Mouse (Mus musculus) limb, embryonic 15.5 days (tissue): ENCODE results near the gene Golph3. TPM values are rescaled to one million over a fixed set of nuclear protein-coding genes. Genes with fewer than 3 reads are reported as not detected.

Experiments
- ATAC-seq: fragments of 200-750 bp; cut with Nextera tagmentation; 2 replicates; pipeline ENCODE4 v1.8.0; 2017; ENCODE audit warnings: low read depth, moderate TSS enrichment; ENCODE audit not compliant: insufficient number of reproducible peaks, low FRiP score, low TSS enrichment
- H3K27ac ChIP-seq: fragments of 300-500 bp; sonication (generic); 2 replicates; pipeline ENCODE4 v1.5.1; 2015; ENCODE audit warnings: moderate library complexity, mild to moderate bottlenecking, inconsistent platforms
- H3K27me3 ChIP-seq: fragments of 300-500 bp; sonication (generic); 2 replicates; pipeline ENCODE4 v1.6.1; 2015; ENCODE audit warnings: inconsistent platforms
- H3K36me3 ChIP-seq: fragments of 300-500 bp; sonication (generic); 2 replicates; pipeline ENCODE4 v1.6.1; 2015; ENCODE audit warnings: inconsistent platforms
- H3K4me1 ChIP-seq: fragments of 300-500 bp; sonication (generic); 2 replicates; pipeline ENCODE4 v1.6.1; 2015; ENCODE audit warnings: inconsistent platforms
- H3K4me2 ChIP-seq: fragments of 300-500 bp; sonication (generic); 2 replicates; pipeline ENCODE4 v1.6.1; 2015; ENCODE audit warnings: mild to moderate bottlenecking, inconsistent platforms
- H3K4me3 ChIP-seq: fragments of 300-500 bp; sonication (generic); 2 replicates; pipeline ENCODE4 v1.5.1; 2015; ENCODE audit warnings: mild to moderate bottlenecking, inconsistent platforms
- H3K9ac ChIP-seq: fragments of 300-500 bp; sonication (generic); 2 replicates; pipeline ENCODE4 v1.6.1; 2015; ENCODE audit warnings: inconsistent platforms
- H3K9me3 ChIP-seq: fragments of 300-500 bp; sonication (generic); 2 replicates; pipeline ENCODE4 v1.6.1; 2016; ENCODE audit warnings: inconsistent platforms
- WGBS: fragments of 180-500 bp; shearing (Covaris S2); methylation state at CpG from one replicate; pipeline ENCODE4 v1.1.7; 2015; 5-methylcytosine and 5-hydroxymethylcytosine counted together
- polyA plus RNA-seq: library from polyadenylated mRNA; unstranded; fragments of >200 nt; fragmentation: Nextera tagmentation; extraction: Ambion mirVana; gene quantifications from 2 replicates; pipeline ENCODE4 v1.2.1, GENCODE M21; 2015

Golph3 gene
- 78.0 and 87.2 TPM in 2 replicates for polyA plus RNA-seq

DNA sequence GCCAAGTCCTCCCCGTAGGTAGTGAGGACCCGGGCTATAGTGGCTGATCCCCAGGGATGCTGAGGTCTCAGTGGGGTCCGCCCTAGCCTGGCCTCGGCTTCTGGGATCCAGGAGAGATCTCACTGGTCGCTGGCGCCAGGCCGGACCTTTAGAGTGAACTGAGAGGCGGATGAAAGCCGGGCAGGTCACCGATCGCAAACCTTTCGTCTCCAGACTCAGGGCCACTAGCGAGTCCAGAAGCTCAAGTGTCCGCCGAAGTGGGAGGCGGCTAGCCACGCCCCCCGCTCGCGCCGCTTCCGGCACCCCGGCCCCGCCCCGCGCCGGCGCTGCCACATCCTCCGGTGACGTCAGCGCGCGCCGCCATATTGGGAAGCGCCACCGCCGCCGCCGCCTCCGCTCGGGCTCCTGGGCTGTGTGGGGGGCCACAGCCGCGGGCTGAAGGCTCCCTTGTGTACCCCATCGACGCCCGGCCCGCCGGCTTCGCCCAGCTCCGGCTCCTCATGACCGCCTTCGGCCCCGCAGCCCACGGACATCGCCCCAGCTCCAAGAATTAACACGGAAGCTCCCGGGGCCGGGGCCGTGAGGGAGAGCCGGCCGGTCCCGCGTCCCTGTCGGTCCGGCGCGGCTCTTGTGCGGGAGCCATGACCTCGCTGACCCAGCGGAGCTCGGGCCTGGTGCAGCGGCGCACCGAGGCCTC, at the start of gene Golph3:
Gene Golph3 (plus strand): TSS at position 360 of the 697 bp plus-strand sequence.
- peak; percentile 91 for ATAC-seq
- Histone ChIP-seq H3K36me3 (no peaks in the 10 kb centered on the region), H3K27me3 (peaks cover 4% of the 10 kb centered on the region; the same call in 1 of the 2 replicates), H3K9ac (peak within 1 kb of the TSS; percentile 89), H3K4me2 (peak within 1 kb of the TSS; percentile 70), H3K27ac (peak within 1 kb of the TSS; percentile 91), H3K4me1 (peaks cover 6% of the 10 kb centered on the region), H3K4me3 (peak within 1 kb of the TSS; percentile 98), H3K9me3 (no peaks in the 10 kb centered on the region)
- WGBS, result under 1% methylated on average over 74 of the region's 74 CpGs

DNA sequence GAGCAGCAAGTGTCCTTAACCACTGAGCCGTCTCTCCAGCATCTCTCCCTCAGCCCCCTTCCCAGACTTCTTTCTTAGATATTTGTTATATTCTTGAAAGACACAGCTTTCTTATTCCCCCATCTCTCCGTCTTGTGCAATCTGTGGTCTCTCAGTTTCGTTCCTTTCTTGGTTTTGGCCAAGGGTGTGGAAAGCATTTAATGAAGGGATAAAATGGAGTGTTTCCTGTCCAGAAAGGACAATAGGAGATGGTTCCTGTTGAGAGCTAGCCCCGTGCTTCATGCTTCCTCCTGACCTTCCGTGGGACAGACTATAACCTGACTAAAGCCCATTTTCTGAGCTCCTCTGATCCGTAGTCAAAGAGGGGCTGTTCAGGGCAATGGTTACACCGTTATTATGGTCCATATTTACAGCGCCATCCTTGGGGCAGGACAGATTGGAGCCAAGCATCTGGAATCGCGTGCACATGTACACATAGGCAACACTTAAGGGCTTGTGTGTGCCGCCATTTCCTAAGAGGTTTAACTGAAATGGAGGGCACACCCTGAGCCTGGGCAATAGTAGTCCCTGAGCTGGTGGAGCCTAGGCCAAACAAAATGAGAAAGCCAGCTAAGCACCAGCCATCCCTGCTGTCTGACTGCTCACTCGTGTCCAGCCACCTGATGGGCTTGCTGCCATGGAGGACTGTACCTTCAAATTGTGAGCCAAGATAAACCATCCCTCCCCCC, 47.8 kb upstream of the Golph3 start:
- H3K27ac ChIP-seq, result no peak overlapping the region
- WGBS, result 80% methylated on average over 12 of the region's 12 CpGs
- H3K4me2 ChIP-seq, result no peak overlapping the region
- peaks cover 19% of the 10 kb centered on the region for H3K36me3 ChIP-seq
- ATAC-seq, result no peak
- H3K27me3 ChIP-seq, result no peaks in the 10 kb centered on the region
- no peak overlapping the region for H3K4me3 ChIP-seq
- no peaks in the 10 kb centered on the region for H3K4me1 ChIP-seq
- no peak overlapping the region for H3K9ac ChIP-seq
- H3K9me3 ChIP-seq, result no peaks in the 10 kb centered on the region

DNA sequence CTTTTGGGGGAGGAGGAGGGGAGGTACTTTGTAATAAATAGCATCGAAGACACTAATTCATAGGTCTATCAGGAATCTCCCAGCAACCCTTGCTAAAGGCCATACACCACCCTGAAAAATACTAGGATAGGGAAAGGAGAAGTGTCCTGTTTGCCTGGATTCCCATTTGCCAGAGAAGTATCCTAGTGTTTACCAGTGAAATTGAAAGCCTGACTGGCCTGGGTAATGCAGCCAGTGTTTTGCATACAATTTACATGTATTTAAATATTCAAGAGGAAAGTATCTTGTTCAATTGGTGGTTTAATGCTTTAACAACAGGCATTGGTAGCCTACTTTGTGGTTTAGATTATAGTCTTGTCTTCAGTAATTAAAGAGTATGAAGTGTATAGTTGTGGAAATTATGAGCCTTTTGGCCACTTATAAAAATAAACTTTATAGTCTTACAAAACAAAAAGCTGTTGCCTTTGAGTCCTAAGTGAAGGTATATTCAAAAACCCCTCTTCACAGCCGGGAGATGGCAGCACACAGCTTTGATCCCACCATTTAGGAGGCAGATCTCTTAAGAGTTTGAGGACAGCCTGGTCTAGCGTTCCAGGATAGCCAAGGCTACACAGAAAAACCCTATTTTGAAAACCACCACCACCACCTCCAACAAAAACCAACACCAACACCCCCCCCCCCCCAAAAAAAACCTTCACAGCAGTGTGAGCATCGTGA, 47.0 kb upstream of the Golph3 start:
- ATAC-seq, result no peak
- WGBS, result 54% methylated on average over 4 of the region's 4 CpGs
- no peak overlapping the region for H3K27ac ChIP-seq
- H3K4me1 ChIP-seq, result no peaks in the 10 kb centered on the region
- H3K9me3 ChIP-seq, result no peaks in the 10 kb centered on the region
- H3K4me3 ChIP-seq, result no peak overlapping the region
- no peak overlapping the region for H3K4me2 ChIP-seq
- peaks cover 14% of the 10 kb centered on the region for H3K36me3 ChIP-seq
- H3K9ac ChIP-seq, result no peak overlapping the region
- no peaks in the 10 kb centered on the region for H3K27me3 ChIP-seq

DNA sequence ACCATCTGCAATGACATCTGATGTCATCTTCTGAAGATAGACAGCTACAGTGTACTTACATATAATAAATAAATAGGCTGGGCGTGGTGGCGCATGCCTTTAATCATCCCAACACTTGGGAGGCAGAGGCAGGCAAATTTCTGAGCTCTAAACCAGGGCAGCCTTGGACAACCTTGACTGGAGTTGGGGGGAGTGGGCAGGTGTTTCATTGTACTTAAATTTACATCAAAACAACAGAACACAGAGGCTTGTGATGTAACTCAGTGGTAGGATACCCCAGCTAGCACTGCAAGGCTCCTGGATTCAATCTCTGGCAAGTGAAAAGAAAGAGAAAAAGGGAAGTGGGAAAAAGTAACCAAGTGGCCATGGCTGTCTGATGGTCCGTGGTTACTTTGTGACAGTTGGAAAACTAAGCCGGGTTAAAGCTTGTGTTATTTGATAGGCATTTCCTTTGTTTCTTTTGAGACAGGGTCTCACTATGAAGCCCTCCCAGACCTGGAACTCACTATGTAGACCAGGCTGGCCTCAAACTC, 46.1 kb upstream of the Golph3 start:
- 83% methylated on average over 4 of the region's 4 CpGs for WGBS
- no peak overlapping the region for H3K27ac ChIP-seq
- no peak for ATAC-seq

DNA sequence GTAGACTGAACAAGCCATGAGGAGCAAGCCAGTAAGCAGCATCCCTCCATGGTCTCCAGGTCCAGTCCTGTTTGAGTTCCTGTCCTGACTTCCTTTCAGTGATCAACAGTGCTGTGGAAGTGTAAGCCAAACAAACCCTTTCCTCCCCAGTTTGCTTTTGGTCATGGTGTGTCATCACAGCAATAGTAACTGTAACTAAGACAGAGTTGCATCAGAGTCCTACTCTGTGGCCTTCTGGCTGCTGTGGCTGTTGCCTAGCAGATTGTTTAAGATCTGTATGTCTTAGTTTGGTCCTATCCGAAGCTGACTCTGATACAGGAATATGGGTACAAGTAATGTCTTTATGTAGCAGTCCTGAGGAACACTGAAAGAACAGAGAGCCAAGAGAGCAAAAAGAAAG, 41.4 kb upstream of the Golph3 start:
- 90% methylated on average over 1 of the region's 1 CpGs for WGBS
- Histone ChIP-seq H3K27ac (no peak overlapping the region), H3K4me1 (peaks cover 4% of the 10 kb centered on the region; the same call in 1 of the 2 replicates), H3K4me2 (no peak overlapping the region), H3K9me3 (no peaks in the 10 kb centered on the region), H3K36me3 (no peaks in the 10 kb centered on the region), H3K27me3 (no peaks in the 10 kb centered on the region), H3K9ac (no peak overlapping the region), H3K4me3 (no peak overlapping the region)
- no peak for ATAC-seq

More for the DNA sequence above, 46.1 kb upstream of the Golph3 start:
- peaks cover 6% of the 10 kb centered on the region for H3K36me3 ChIP-seq
- no peaks in the 10 kb centered on the region for H3K4me1 ChIP-seq
- no peak overlapping the region for H3K4me2 ChIP-seq
- no peaks in the 10 kb centered on the region for H3K9me3 ChIP-seq
- no peaks in the 10 kb centered on the region for H3K27me3 ChIP-seq
- no peak overlapping the region for H3K4me3 ChIP-seq
- H3K9ac ChIP-seq, result no peak overlapping the region

DNA sequence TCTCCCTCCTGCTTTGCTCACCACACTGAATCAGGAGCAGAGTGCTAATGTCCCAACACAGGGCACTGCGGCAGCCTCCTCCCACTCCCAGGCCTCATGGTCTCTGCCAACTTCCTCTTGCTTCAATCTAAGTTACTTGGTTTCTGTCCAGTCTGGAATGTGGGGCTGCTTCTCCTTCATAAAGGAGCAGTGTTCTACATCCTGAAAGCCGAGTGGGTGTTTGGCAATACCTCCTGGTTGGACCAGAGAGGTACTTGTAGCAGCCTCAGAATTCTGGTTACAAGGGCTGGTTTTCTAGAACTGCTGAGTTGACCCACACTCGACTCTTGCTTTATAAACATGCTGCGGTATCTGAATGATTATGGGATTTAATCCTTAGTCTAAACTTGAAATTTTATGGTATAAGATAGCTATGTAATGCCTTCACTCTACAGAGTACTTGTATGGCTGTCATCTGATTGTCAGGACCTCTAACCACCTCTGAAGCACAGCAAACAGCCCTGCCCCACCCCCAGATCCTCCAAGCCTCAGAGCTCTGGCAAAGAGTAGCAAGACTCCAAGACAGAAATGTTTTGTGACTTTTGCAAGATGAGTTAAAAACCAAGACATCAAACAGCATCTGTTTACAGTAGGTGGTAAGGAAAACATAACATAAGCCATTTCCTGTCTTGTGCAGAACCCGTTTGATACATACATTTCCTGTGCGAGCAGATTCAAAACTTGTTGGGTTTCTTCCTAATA, 36.3 kb upstream of the Golph3 start:
- Histone ChIP-seq H3K4me3 (no peak overlapping the region), H3K36me3 (no peaks in the 10 kb centered on the region), H3K4me1 (peaks cover 4% of the 10 kb centered on the region; the same call in 1 of the 2 replicates), H3K4me2 (no peak overlapping the region), H3K9ac (no peak overlapping the region), H3K9me3 (no peaks in the 10 kb centered on the region), H3K27ac (peak overlapping the region; percentile 77), H3K27me3 (no peaks in the 10 kb centered on the region)
- ATAC-seq, result peak; percentile 70
- 59% methylated on average over 6 of the region's 6 CpGs for WGBS

DNA sequence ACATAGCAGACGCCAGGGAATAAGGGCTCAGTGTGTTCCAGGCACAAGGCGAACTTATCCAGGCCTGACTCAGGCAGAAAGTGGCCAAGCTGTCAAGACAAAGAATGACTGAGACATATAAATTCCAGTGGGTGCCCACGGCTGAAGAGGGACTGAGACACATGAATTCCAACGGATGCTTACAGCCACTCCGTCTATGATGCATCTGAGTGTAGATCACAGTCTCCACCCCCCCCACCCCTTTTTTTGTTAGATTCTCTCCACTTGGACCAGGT, 35.8 kb upstream of the Golph3 start:
- WGBS, result 61% methylated on average over 5 of the region's 5 CpGs
- Histone ChIP-seq H3K27ac (peak overlapping the region; percentile 77), H3K4me2 (no peak overlapping the region), H3K9ac (no peak overlapping the region), H3K4me3 (no peak overlapping the region), H3K27me3 (no peaks in the 10 kb centered on the region), H3K9me3 (no peaks in the 10 kb centered on the region), H3K4me1 (peaks cover 4% of the 10 kb centered on the region; the same call in 1 of the 2 replicates), H3K36me3 (no peaks in the 10 kb centered on the region)
- ATAC-seq, result no peak; the same call in 1 of the 2 replicates

DNA sequence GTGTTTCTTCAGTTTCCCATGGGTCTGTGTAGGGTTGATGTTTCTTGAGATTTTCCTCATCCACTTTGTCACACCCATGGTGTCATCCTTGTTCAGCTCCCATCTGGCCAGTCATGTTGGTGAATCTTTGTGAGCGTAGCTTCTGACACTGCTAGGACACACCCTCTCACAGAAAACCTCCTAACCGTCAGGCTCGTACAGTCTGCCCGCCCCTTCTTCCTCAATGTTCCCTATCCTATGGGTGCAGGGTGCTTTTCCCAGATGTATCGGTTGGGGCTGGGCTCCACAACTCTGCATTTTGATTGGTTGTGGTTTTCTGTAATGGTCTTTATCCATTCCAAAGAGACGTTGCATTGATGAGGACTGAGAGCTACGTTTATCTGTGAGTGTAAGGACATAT, 30.9 kb upstream of the Golph3 start:
- ATAC-seq, result no peak
- Histone ChIP-seq H3K36me3 (no peaks in the 10 kb centered on the region), H3K4me3 (no peak overlapping the region), H3K9ac (no peak overlapping the region), H3K4me2 (no peak overlapping the region), H3K9me3 (no peaks in the 10 kb centered on the region), H3K4me1 (no peaks in the 10 kb centered on the region), H3K27ac (no peak overlapping the region), H3K27me3 (no peaks in the 10 kb centered on the region)
- WGBS, result 75% methylated on average over 7 of the region's 7 CpGs

DNA sequence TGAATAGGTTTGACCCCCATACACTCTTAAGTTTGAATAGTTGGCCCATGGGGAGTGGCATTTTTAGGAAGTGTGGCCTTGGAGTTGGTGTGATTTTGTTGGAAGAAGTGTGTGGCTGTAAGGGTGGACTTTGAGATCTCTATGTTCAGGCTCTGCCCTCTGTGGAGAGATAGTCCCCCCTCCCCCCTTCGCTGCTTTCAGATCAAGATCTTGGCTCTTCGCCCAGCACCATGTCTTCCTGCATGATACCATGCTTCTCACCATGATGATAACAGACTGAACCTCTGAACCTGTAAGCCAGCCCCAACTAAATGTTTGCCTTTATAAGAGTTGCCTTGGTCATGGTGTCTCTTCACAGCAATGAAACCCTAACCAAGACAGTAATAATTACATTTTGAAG, 29.5 kb upstream of the Golph3 start:
- Histone ChIP-seq H3K27me3 (no peaks in the 10 kb centered on the region), H3K27ac (no peak overlapping the region), H3K9me3 (no peaks in the 10 kb centered on the region), H3K9ac (no peak overlapping the region), H3K4me2 (no peak overlapping the region), H3K4me1 (no peaks in the 10 kb centered on the region), H3K36me3 (no peaks in the 10 kb centered on the region), H3K4me3 (no peak overlapping the region)
- WGBS, result 85% methylated on average over 2 of the region's 2 CpGs
- no peak for ATAC-seq

DNA sequence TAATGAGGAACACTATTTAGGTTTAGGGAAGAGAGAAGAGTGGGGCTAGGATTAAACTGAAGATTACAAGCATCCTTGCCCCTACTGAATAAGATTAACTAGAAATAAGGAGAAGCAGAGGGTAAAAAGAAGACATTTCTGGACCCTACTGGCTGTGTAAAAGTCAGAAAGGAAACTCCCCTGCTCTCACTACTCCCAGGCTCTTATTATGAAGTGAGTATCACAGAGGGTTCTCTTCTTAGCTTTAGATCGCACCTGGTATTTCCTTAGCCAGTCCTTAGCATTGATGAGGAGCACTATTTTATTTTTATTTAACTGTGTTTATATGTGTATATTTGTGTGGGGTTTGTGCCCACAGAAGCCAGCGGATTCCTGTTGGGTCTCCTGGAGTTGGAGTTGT, 25.0 kb upstream of the Golph3 start:
- no peak overlapping the region for H3K4me2 ChIP-seq
- H3K4me1 ChIP-seq, result no peaks in the 10 kb centered on the region
- WGBS, result 44% methylated on average over 2 of the region's 2 CpGs
- H3K9ac ChIP-seq, result no peak overlapping the region
- H3K27me3 ChIP-seq, result no peaks in the 10 kb centered on the region
- H3K36me3 ChIP-seq, result no peaks in the 10 kb centered on the region
- H3K4me3 ChIP-seq, result no peak overlapping the region
- no peak overlapping the region for H3K27ac ChIP-seq
- no peaks in the 10 kb centered on the region for H3K9me3 ChIP-seq
- no peak for ATAC-seq

DNA sequence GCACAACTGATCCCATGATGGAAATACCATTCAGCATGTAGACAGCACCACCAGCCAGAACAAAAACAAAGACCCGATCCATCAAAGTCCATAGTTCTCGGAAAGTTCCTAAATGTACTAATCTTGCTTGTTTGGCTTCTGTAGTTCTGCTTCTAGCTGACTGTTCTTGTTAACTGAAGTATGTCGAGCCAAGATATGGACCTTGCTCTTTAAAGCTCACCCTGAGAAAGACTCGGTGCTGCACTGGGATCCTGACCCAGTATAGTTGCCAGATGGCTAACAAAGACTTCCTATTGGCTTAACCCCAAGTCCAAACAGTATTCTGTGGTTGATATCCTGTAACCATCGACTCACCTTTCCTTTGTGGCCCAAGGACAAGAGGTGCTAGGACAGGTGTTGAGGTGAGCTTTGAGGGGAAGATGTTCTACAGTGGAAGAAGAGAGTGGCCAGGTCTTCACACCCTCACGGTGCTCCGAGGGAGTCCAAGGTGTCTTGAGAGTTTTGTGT, 23.0 kb upstream of the Golph3 start:
- H3K9me3 ChIP-seq, result no peaks in the 10 kb centered on the region
- H3K9ac ChIP-seq, result no peak overlapping the region
- H3K4me2 ChIP-seq, result no peak overlapping the region
- H3K27ac ChIP-seq, result no peak overlapping the region
- H3K27me3 ChIP-seq, result no peaks in the 10 kb centered on the region
- no peak overlapping the region for H3K4me3 ChIP-seq
- no peaks in the 10 kb centered on the region for H3K4me1 ChIP-seq
- no peak for ATAC-seq
- no peaks in the 10 kb centered on the region for H3K36me3 ChIP-seq
- WGBS, result 76% methylated on average over 7 of the region's 7 CpGs
